Mouse (Mus musculus): ENCODE data around the gene Sdf4. TPM values are rescaled to one million over a fixed set of nuclear protein-coding genes. Genes with fewer than 3 reads are reported as not detected.

Sdf4 gene
- polyA plus RNA-seq, 1 experiment from 2014 or later: 178 TPM

- Histone ChIP-seq H3K4me1 (replicated peaks; ENCODE audit: insufficient read depth, low read length) (no peaks in the 10 kb centered on the region), H3K4me2 (ENCODE audit: low read length) (no peak overlapping the region), H3K27ac (no peak overlapping the region), H3K9me3 (replicated peaks; ENCODE audit: low read length) (no peaks in the 10 kb centered on the region), H3K9ac (ENCODE audit: low read depth, low read length) (no peak overlapping the region), H3K4me3 (replicated peaks; ENCODE audit: low read depth, low read length) (no peak overlapping the region), H3K36me3 (ENCODE audit: insufficient read depth, low read length) (0 out of 2 replicates have a peak, but pooled peaks cover 4% of the 10 kb centered on the region), H3K27me3 (ENCODE audit: insufficient read depth, low read length) (no peaks in the 10 kb centered on the region)
- no peak for DNase-seq (ENCODE audit: low spot score)
- 89% methylated on average over 12 of the region's 12 CpGs for WGBS
- TF ChIP-seq CTCF (IDR thresholded peaks at IDR 0.05; ENCODE audit: low read depth): no peak
- ATAC-seq (replicated peaks; ENCODE audit: low FRiP score, low read depth): no peak
Measured at GRCm38 (mm10) chr4:156019771-156020170, 27.1 kb downstream of the Sdf4 start.

DNA sequence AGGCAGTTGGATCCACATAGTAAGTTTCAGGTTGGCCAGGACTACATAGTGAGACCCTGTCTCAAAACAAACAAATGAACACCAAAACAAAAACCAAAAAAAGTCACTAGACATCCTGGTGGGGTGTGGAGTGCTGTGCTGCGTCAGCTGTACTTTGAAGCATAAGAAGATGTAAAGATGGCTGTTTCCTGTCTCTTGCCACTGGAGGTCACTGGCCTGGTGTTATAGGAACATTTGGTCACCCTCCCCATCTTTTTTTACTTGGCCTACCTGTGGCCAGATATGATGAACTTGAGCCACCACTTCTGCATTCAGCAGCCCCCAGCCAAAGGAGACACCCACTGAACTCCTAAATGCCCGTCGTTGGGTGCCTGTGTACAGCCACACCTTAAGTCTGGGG lies 28.7 kb downstream of the Sdf4 start:
- WGBS: 68% methylated on average over 3 of the region's 3 CpGs
- H3K27ac ChIP-seq: no peak overlapping the region
- no peak for ATAC-seq (replicated peaks; ENCODE audit: low FRiP score, low read depth)

DNA sequence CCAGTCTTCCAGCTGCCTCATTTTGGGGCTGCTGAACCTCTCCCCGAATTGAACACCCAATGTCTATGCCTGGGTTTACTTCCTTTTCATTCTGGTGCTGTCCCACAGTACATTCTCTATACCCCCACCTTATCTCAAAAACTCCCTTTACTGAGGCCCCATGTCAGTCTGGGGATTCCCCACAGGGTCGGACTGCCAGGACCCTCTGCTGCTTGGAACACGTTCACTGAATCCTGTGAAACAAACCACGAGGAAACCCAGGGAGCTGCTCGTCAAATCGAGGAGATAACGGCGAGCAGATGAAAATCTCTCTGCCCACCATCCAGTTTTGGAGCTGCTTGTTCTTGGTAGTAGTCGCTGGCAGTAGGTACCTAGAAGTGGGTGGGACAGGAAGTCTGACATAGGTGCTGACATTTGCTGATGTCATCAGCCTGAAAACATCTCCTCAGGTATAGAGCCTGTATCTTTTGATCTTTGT lies 29.3 kb downstream of the Sdf4 start:
- H3K4me3 ChIP-seq (replicated peaks; ENCODE audit: low read depth, low read length): no peak overlapping the region
- H3K27me3 ChIP-seq (ENCODE audit: insufficient read depth, low read length): no peaks in the 10 kb centered on the region
- no peaks in the 10 kb centered on the region for H3K36me3 ChIP-seq (ENCODE audit: insufficient read depth, low read length)
- no peak for ATAC-seq (replicated peaks; ENCODE audit: low FRiP score, low read depth)
- TF ChIP-seq CTCF (IDR thresholded peaks at IDR 0.05; ENCODE audit: low read depth): no peak
- no peak for DNase-seq (ENCODE audit: low spot score)
- H3K4me1 ChIP-seq (replicated peaks; ENCODE audit: insufficient read depth, low read length): peaks cover 7% of the 10 kb centered on the region; the same call in 1 of the 2 replicates
- no peak overlapping the region for H3K9ac ChIP-seq (ENCODE audit: low read depth, low read length)
- H3K27ac ChIP-seq: no peak overlapping the region
- 73% methylated on average over 9 of the region's 9 CpGs for WGBS
- no peak overlapping the region for H3K4me2 ChIP-seq (ENCODE audit: low read length)
- no peaks in the 10 kb centered on the region for H3K9me3 ChIP-seq (replicated peaks; ENCODE audit: low read length)

More for the DNA sequence above, 28.7 kb downstream of the Sdf4 start:
- H3K36me3 ChIP-seq (ENCODE audit: insufficient read depth, low read length): no peaks in the 10 kb centered on the region
- no peaks in the 10 kb centered on the region for H3K27me3 ChIP-seq (ENCODE audit: insufficient read depth, low read length)
- H3K9me3 ChIP-seq (replicated peaks; ENCODE audit: low read length): no peaks in the 10 kb centered on the region
- DNase-seq (ENCODE audit: low spot score): no peak
- no peak overlapping the region for H3K9ac ChIP-seq (ENCODE audit: low read depth, low read length)
- peaks cover 7% of the 10 kb centered on the region; the same call in 1 of the 2 replicates for H3K4me1 ChIP-seq (replicated peaks; ENCODE audit: insufficient read depth, low read length)
- TF ChIP-seq CTCF (IDR thresholded peaks at IDR 0.05; ENCODE audit: low read depth): no peak
- H3K4me2 ChIP-seq (ENCODE audit: low read length): no peak overlapping the region
- no peak overlapping the region for H3K4me3 ChIP-seq (replicated peaks; ENCODE audit: low read depth, low read length)

DNA sequence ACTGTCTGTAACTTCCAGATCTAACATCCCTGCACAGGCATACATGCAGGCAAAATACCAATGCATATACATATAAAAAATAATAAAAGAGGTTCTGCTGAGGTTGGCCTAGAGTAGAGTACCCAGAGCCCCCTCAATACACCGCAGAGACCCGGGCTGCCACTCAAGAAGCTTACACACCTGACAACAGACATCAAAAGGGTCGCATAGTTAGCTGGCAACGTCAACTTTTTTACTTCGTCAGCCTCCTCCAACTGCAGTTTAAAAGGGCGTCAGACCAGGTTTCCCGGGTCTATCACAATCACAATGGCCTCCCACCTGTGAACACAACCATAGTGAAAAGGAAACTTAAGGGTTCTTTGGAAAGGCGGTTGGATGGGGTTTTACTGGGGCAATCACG lies 30.8 kb downstream of the Sdf4 start:
- Histone ChIP-seq H3K4me2 (ENCODE audit: low read length) (no peak overlapping the region), H3K9me3 (replicated peaks; ENCODE audit: low read length) (no peaks in the 10 kb centered on the region), H3K27ac (no peak overlapping the region), H3K9ac (ENCODE audit: low read depth, low read length) (no peak overlapping the region), H3K27me3 (ENCODE audit: insufficient read depth, low read length) (no peaks in the 10 kb centered on the region), H3K4me1 (replicated peaks; ENCODE audit: insufficient read depth, low read length) (peaks cover 7% of the 10 kb centered on the region; the same call in 1 of the 2 replicates), H3K36me3 (ENCODE audit: insufficient read depth, low read length) (0 out of 2 replicates have a peak, but pooled peaks cover 3% of the 10 kb centered on the region), H3K4me3 (replicated peaks; ENCODE audit: low read depth, low read length) (no peak overlapping the region)
- WGBS: 81% methylated on average over 9 of the region's 9 CpGs
- TF ChIP-seq CTCF (IDR thresholded peaks at IDR 0.05; ENCODE audit: low read depth): no peak
- no peak for DNase-seq (ENCODE audit: low spot score)
- ATAC-seq (replicated peaks; ENCODE audit: low FRiP score, low read depth): no peak

DNA sequence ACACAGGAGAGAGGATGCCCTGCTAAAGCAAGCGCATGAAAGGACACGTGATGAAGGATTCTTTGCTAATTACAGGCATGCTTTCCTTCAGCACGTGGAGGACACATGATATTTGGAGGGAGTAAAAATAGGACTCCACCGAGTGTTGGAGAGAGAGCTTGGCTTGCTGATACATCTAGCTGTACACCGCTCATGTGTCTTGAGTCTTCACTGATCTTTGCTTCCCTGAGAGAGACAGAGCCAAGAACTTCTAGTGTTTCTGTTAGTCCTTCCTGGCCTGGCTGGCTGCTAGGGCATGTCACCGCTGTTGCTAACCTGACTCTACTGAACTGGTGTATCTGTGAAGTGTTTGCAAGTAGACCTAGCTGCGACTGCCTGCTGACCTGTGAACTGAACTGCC lies 31.5 kb downstream of the Sdf4 start:
- H3K36me3 ChIP-seq (ENCODE audit: insufficient read depth, low read length): 0 out of 2 replicates have a peak, but pooled peaks cover 3% of the 10 kb centered on the region
- H3K9ac ChIP-seq (ENCODE audit: low read depth, low read length): no peak overlapping the region
- no peak overlapping the region for H3K4me3 ChIP-seq (replicated peaks; ENCODE audit: low read depth, low read length)
- 90% methylated on average over 7 of the region's 7 CpGs for WGBS
- no peak overlapping the region for H3K27ac ChIP-seq
- no peak overlapping the region for H3K4me2 ChIP-seq (ENCODE audit: low read length)
- no peaks in the 10 kb centered on the region for H3K27me3 ChIP-seq (ENCODE audit: insufficient read depth, low read length)
- H3K4me1 ChIP-seq (replicated peaks; ENCODE audit: insufficient read depth, low read length): peaks cover 7% of the 10 kb centered on the region; the same call in 1 of the 2 replicates
- H3K9me3 ChIP-seq (replicated peaks; ENCODE audit: low read length): no peaks in the 10 kb centered on the region
- DNase-seq (ENCODE audit: low spot score) (no peak), ATAC-seq (replicated peaks; ENCODE audit: low FRiP score, low read depth) (no peak)
- no peak for TF ChIP-seq CTCF (IDR thresholded peaks at IDR 0.05; ENCODE audit: low read depth)

DNA sequence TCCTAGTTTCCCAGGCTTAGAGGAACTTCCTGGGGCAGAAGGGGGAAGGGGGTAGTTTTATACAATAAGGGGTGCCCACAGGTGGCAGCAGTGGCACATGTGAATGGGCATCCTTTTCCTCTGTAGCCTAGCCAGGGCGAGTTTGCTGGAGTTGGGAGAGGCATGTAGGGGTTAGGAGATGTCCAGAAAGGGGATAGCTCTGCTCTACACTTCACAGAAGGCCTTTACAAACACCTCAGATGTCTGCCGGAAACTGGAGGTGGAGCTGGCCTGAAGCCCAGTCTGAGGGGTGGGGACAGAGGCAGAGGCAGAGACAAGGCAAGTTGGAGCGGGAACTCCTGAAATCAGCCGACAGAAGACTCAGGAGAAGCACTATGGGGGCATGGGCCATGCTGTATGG lies 33.3 kb downstream of the Sdf4 start, which contains the start of gene Tnfrsf18:
Gene Tnfrsf18, plus strand, starts transcription at position 152 of the 400 bp plus-strand sequence.
- no peak within 1 kb of the TSS for H3K27ac ChIP-seq
- peaks cover 14% of the 10 kb centered on the region for H3K4me1 ChIP-seq (replicated peaks; ENCODE audit: insufficient read depth, low read length)
- 0 out of 2 replicates have a peak within 1 kb of the TSS, but pooled peaks have one; percentile 27 for H3K9ac ChIP-seq (ENCODE audit: low read depth, low read length)
- H3K36me3 ChIP-seq (ENCODE audit: insufficient read depth, low read length): 0 out of 2 replicates have a peak, but pooled peaks cover 3% of the 10 kb centered on the region
- no peaks in the 10 kb centered on the region for H3K27me3 ChIP-seq (ENCODE audit: insufficient read depth, low read length)
- DNase-seq (ENCODE audit: low spot score) (peak; percentile 40), ATAC-seq (replicated peaks; ENCODE audit: low FRiP score, low read depth) (0 out of 2 replicates have a peak, but pooled peaks have one; percentile 14)
- H3K9me3 ChIP-seq (replicated peaks; ENCODE audit: low read length): no peaks in the 10 kb centered on the region
- H3K4me3 ChIP-seq (replicated peaks; ENCODE audit: low read depth, low read length): no peak within 1 kb of the TSS
- 0 out of 2 replicates have a peak within 1 kb of the TSS, but pooled peaks have one; percentile 10 for H3K4me2 ChIP-seq (ENCODE audit: low read length)
- WGBS: 37% methylated on average over 4 of the region's 4 CpGs
- peak; percentile 51 for TF ChIP-seq CTCF (IDR thresholded peaks at IDR 0.05; ENCODE audit: low read depth)

Data from kidney, postnatal 0 days (tissue).